In genomic region chr2:156401331-156401730, GRCm38 (mm10) we compare ENCODE assay signal across 8 mouse cellular contexts. TPM values are rescaled to one million over a fixed set of nuclear protein-coding genes. Genes with fewer than 3 reads are reported as not detected.
DNase-seq lines count a peak whose midpoint lies in the region; ATAC-seq and TF ChIP-seq lines count a peak whose summit lies in the region.

No protein-coding gene starts in this region.

- no peak for TF ChIP-seq CTCF in heart, adult 2 months (IDR thresholded peaks at IDR 0.05)

- no peak overlapping the region for H3K27ac ChIP-seq in heart, adult 2 months
- peak overlapping the region; percentile 76 for H3K27ac ChIP-seq in embryonic facial prominence, embryonic 10.5 days (replicated peaks)
- peak overlapping the region; percentile 84 for H3K27ac ChIP-seq in midbrain, embryonic 14.5 days (replicated peaks; ENCODE audit: low read depth, low read length)

- H3K4me2 ChIP-seq in midbrain, embryonic 14.5 days (ENCODE audit: low read length): peak overlapping the region; percentile 52

- DNase-seq in heart, postnatal 4 days: peak; percentile 18
- DNase-seq in heart, adult 2 months: no peak
- peak; percentile 83 for DNase-seq in embryonic facial prominence, embryonic 10.5 days (ENCODE audit: low spot score)
- peak; percentile 72 for DNase-seq in induced T-regulatory cell, adult 2 months (ENCODE audit: low read depth)
- peak; percentile 49 to 65 for DNase-seq in left cerebral cortex, postnatal 25 days (ENCODE audit: low spot score in 2 of 2)
- peak; percentile 91 for DNase-seq in midbrain, embryonic 14.5 days
- peak; percentile 63 to 76 for DNase-seq in spleen, postnatal 4 days (ENCODE audit: low spot score in 2 of 2)
- DNase-seq in urinary bladder, postnatal 36 days (ENCODE audit: low spot score in 2 of 2): no peak

- H3K9ac ChIP-seq in heart, adult 2 months (ENCODE audit: low read depth, low read length): no peak overlapping the region
- H3K9ac ChIP-seq in midbrain, embryonic 14.5 days (replicated peaks; ENCODE audit: low read length): peak overlapping the region; percentile 57; the same call in 1 of the 2 replicates

- no peaks in the 10 kb centered on the region for H3K4me1 ChIP-seq in heart, adult 2 months (ENCODE audit: control insufficient read depth, insufficient read depth, low read length)
- H3K4me1 ChIP-seq in embryonic facial prominence, embryonic 10.5 days: peaks cover 15% of the 10 kb centered on the region
- peaks cover 14% of the 10 kb centered on the region for H3K4me1 ChIP-seq in midbrain, embryonic 14.5 days (ENCODE audit: control insufficient read depth, insufficient read depth, low read length)

- no peaks in the 10 kb centered on the region for H3K36me3 ChIP-seq in heart, adult 2 months (ENCODE audit: control insufficient read depth, insufficient read depth, low read length)
- H3K36me3 ChIP-seq in embryonic facial prominence, embryonic 10.5 days (replicated peaks): no peaks in the 10 kb centered on the region
- H3K36me3 ChIP-seq in midbrain, embryonic 14.5 days (ENCODE audit: control insufficient read depth, insufficient read depth, low read length): no peaks in the 10 kb centered on the region

- H3K79me2 ChIP-seq in heart, adult 2 months (replicated peaks; ENCODE audit: control insufficient read depth, insufficient read depth, low read length): no peaks in the 10 kb centered on the region

- no peaks in the 10 kb centered on the region for H3K9me3 ChIP-seq in embryonic facial prominence, embryonic 10.5 days
- no peaks in the 10 kb centered on the region for H3K9me3 ChIP-seq in midbrain, embryonic 14.5 days (ENCODE audit: control insufficient read depth, low read length)

- no peak for TF ChIP-seq POLR2A in heart, adult 2 months (IDR thresholded peaks at IDR 0.05; ENCODE audit: insufficient read depth, low read depth, low read length)

- WGBS in heart, adult 2 months: 10% methylated on average over 9 of the region's 9 CpGs
- 3% methylated on average over 9 of the region's 9 CpGs for WGBS in embryonic facial prominence, embryonic 10.5 days
- 3% methylated on average over 9 of the region's 9 CpGs for WGBS in midbrain, embryonic 14.5 days

- H3K4me3 ChIP-seq in heart, adult 2 months: no peak overlapping the region
- H3K4me3 ChIP-seq in embryonic facial prominence, embryonic 10.5 days: peak overlapping the region; percentile 46
- peak overlapping the region; percentile 10; the same call in 1 of the 2 replicates for H3K4me3 ChIP-seq in midbrain, embryonic 14.5 days (replicated peaks; ENCODE audit: low read depth, low read length)

- TF ChIP-seq EP300 in heart, adult 2 months (IDR thresholded peaks at IDR 0.05; ENCODE audit: insufficient read depth, low read depth, low read length): no peak

- intact Hi-C loops in heart, adult 2 months (cut with DNase I): no loop called here
- intact Hi-C loops in left cerebral cortex, postnatal 25 days (cut with DNase I): no loop called here

- H3K27me3 ChIP-seq in heart, adult 2 months (ENCODE audit: control insufficient read depth, insufficient read depth, low read length): no peaks in the 10 kb centered on the region
- no peaks in the 10 kb centered on the region for H3K27me3 ChIP-seq in embryonic facial prominence, embryonic 10.5 days (replicated peaks; ENCODE audit: low read depth, poor library complexity, severe bottlenecking)
- no peaks in the 10 kb centered on the region for H3K27me3 ChIP-seq in midbrain, embryonic 14.5 days (ENCODE audit: control insufficient read depth, insufficient read depth, low read length)

- peak; percentile 89 for ATAC-seq in midbrain, embryonic 14.5 days (ENCODE audit: low FRiP score, low TSS enrichment)

RNA-seq across cellular contexts. Expression of gene Epb41l1, which starts 19.4 kb away (rescaled TPM):
- total RNA-seq in heart, postnatal 4 days (2021): 10 to 100 TPM; 20.5 TPM
- 1 to 10 TPM; 7.3 to 8.2 TPM for total RNA-seq in heart, adult 2 months (2021)
- polyA plus RNA-seq in heart, adult 2 months (2012; rRNA removed): 7.6 and 7.8 TPM in 2 replicates
- polyA plus RNA-seq in embryonic facial prominence, embryonic 10.5 days (2016; fragmentation: Nextera tagmentation; extraction: Ambion mirVana): 1.2 and 1.6 TPM in 2 replicates
- 100 to 1,000 TPM; 349 to 370 TPM for total RNA-seq in left cerebral cortex, postnatal 25 days (2021)
- 20.9 and 26.1 TPM in 2 replicates for polyA plus RNA-seq in midbrain, embryonic 14.5 days (2014; fragmentation: Nextera tagmentation; extraction: Ambion mirVana)

Comparison
In these comparisons a context has a peak if more than half of its experiments do, and no peak if none do; other contexts are left out.
1. DNase-seq: peak in heart, postnatal 4 days (single experiment), embryonic facial prominence, embryonic 10.5 days (single experiment), induced T-regulatory cell, adult 2 months (single experiment), left cerebral cortex, postnatal 25 days (2 of 2), midbrain, embryonic 14.5 days (single experiment) and spleen, postnatal 4 days (2 of 2); none in heart, adult 2 months (0 of 2) and urinary bladder, postnatal 36 days (0 of 2).
2. RNA of gene Epb41l1, which starts 19.4 kb away (total RNA-seq): 349 to 370 TPM in left cerebral cortex, postnatal 25 days; 20.5 TPM in heart, postnatal 4 days and 7.3 to 8.2 TPM in heart, adult 2 months; every median in the first group is over 10 times any median in the second.